Mouse (Mus musculus) ES-E14 (cell line): Measurements from ENCODE around the gene Ntrk3.

Experiments used
- CHD2 ChIP-seq: IDR thresholded peaks from 2 replicates; pipeline ENCODE4 v1.6.1; 2014; ENCODE audit warnings: mild to moderate bottlenecking, low read depth, low read length, inconsistent platforms
- HCFC1 ChIP-seq: IDR thresholded peaks from 2 replicates; pipeline ENCODE4 v1.6.1; 2012; ENCODE audit warnings: low read length, inconsistent platforms, borderline replicate concordance; ENCODE audit not compliant: insufficient read depth
- MAFK ChIP-seq: IDR thresholded peaks from 2 replicates; pipeline ENCODE4 v1.6.1; 2014; ENCODE audit warnings: mild to moderate bottlenecking, low read depth, low read length, inconsistent platforms; ENCODE audit not compliant: insufficient read depth
- ZC3H11A ChIP-seq: IDR thresholded peaks from 2 replicates; pipeline ENCODE4 v1.6.1; 2012; ENCODE audit warnings: low read depth, mild to moderate bottlenecking, inconsistent platforms, low read length, borderline replicate concordance
- ZNF384 ChIP-seq: IDR thresholded peaks from 2 replicates; pipeline ENCODE4 v1.6.1; 2012; ENCODE audit warnings: low read depth, low read length, inconsistent platforms

- TF ChIP-seq CHD2 (no peak), HCFC1 (no peak), ZC3H11A (no peak), MAFK (no peak), ZNF384 (no peak)
Observed at GRCm38 (mm10) chr7:78269506-78270250, 468.1 kb downstream of the Ntrk3 start.
